Mouse (Mus musculus) ES-E14 (cell line): ENCODE results near the gene Rab4b. TPM values are rescaled to one million over a fixed set of nuclear protein-coding genes. Genes with fewer than 3 reads are reported as not detected.

Source experiments
- DNase-seq: peaks from one replicate; pipeline ENCODE4 v3.0.0-alpha.2; 2013; ENCODE audit warnings: low read depth, low spot score
- H3K27ac ChIP-seq: 2 replicates; pipeline ENCODE4 v1.5.1; 2012; ENCODE audit warnings: low read depth, mild to moderate bottlenecking, low read length, moderate library complexity, mixed read lengths; ENCODE audit not compliant: poor library complexity, insufficient read depth, severe bottlenecking
- H3K36me3 ChIP-seq: 2 replicates; pipeline ENCODE4 v1.6.1; 2012; ENCODE audit warnings: mild to moderate bottlenecking, low read length, moderate library complexity, mixed read lengths; ENCODE audit not compliant: control insufficient read depth, poor library complexity, insufficient read depth, severe bottlenecking
- H3K4me1 ChIP-seq, 2 experiments: fragments of 150-350 bp in 1 of 2; sonication (generic) in 1 of 2; 2 replicates each; pipeline ENCODE4 v1.6.1; 2012; ENCODE audit warnings: low read length in 2 of 2, mild to moderate bottlenecking in 1 of 2, mixed read lengths in 1 of 2; ENCODE audit not compliant: control insufficient read depth in 2 of 2, insufficient read depth in 2 of 2, poor library complexity in 1 of 2
- H3K4me3 ChIP-seq, 2 experiments: fragments of 150-350 bp in 1 of 2; sonication (generic) in 1 of 2; 2 replicates each; pipeline ENCODE4 v1.5.1; 2012; ENCODE audit warnings: low read length in 2 of 2, low read depth in 1 of 2, mild to moderate bottlenecking in 1 of 2, mixed read lengths in 1 of 2; ENCODE audit not compliant: insufficient read depth in 1 of 2, poor library complexity in 1 of 2, severe bottlenecking in 1 of 2
- H3K9ac ChIP-seq: 2 replicates; pipeline ENCODE4 v1.6.1; 2012; ENCODE audit warnings: low read depth, mild to moderate bottlenecking, low read length, mixed read lengths; ENCODE audit not compliant: poor library complexity, insufficient read depth, severe bottlenecking
- H3K9me3 ChIP-seq: fragments of 150-350 bp; sonication (generic); 2 replicates; pipeline ENCODE4 v1.6.1; 2012; ENCODE audit warnings: low read depth, mild to moderate bottlenecking, low read length; ENCODE audit not compliant: control insufficient read depth, insufficient read depth
- CHD2 ChIP-seq: IDR thresholded peaks from 2 replicates; pipeline ENCODE4 v1.6.1; 2014; ENCODE audit warnings: mild to moderate bottlenecking, low read depth, low read length, inconsistent platforms
- HCFC1 ChIP-seq: IDR thresholded peaks from 2 replicates; pipeline ENCODE4 v1.6.1; 2012; ENCODE audit warnings: low read length, inconsistent platforms, borderline replicate concordance; ENCODE audit not compliant: insufficient read depth
- MAFK ChIP-seq: IDR thresholded peaks from 2 replicates; pipeline ENCODE4 v1.6.1; 2014; ENCODE audit warnings: mild to moderate bottlenecking, low read depth, low read length, inconsistent platforms; ENCODE audit not compliant: insufficient read depth
- ZC3H11A ChIP-seq: IDR thresholded peaks from 2 replicates; pipeline ENCODE4 v1.6.1; 2012; ENCODE audit warnings: low read depth, mild to moderate bottlenecking, inconsistent platforms, low read length, borderline replicate concordance
- ZNF384 ChIP-seq: IDR thresholded peaks from 2 replicates; pipeline ENCODE4 v1.6.1; 2012; ENCODE audit warnings: low read depth, low read length, inconsistent platforms
- in situ Hi-C, 2 experiments: fragments of 600-800 bp; cut with MboI; formaldehyde crosslinking; loops; one replicate each; pipeline ENCODE4 v1.15.1; 2025; ENCODE audit warnings: low sequenced_read_pairs in 2 of 2, inconsistent platforms in 1 of 2; ENCODE audit not compliant: unreplicated experiment in 2 of 2
- total RNA-seq: library from RNA; depleted of rRNA; stranded (reverse); fragments of 300-350 nt; gene quantifications from 2 replicates; pipeline ENCODE4 v1.2.3, GENCODE M21; 2012; rRNA removed

Gene Rab4b
- total RNA-seq, 1 experiment = 28.3 TPM

DNA sequence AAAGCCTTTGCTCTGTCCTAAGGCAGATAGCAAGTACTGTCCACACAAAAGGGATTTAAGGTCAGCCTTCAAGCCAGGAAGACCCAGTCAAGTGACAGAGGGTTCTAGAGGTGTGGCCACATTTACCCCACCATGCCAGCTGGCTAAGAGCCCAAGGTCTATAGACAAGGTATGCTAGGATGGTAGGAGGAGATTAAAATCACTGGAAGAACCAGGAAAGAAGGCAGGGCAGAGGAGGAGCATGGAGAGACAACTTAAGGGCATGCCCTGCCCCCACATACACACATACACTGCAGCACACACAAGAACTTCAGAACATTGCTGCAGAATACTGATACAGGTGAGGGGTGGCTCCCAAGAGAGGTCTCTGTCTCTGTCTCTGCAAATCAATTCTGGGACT is 59.0 kb downstream of the Rab4b start, which contains the start of gene Cyp2f2:
Gene Cyp2f2 (plus strand): TSS at position 234 of the 400 bp plus-strand sequence.
- no peaks in the 10 kb centered on the region for H3K36me3 ChIP-seq
- no peak for TF ChIP-seq ZC3H11A
- no peak for TF ChIP-seq ZNF384
- TF ChIP-seq MAFK = no peak
- no peak for TF ChIP-seq CHD2
- no peak for TF ChIP-seq HCFC1
- H3K9me3 ChIP-seq = no peaks in the 10 kb centered on the region
- no peak within 1 kb of the TSS for H3K4me3 ChIP-seq
- no peak within 1 kb of the TSS for H3K9ac ChIP-seq
- DNase-seq = no peak
- no peaks in the 10 kb centered on the region; a peak in 1 of 4 replicates for H3K4me1 ChIP-seq
- no peak within 1 kb of the TSS for H3K27ac ChIP-seq
- in situ Hi-C loops = loop anchor here in 1 of 2 experiments (10.0 kb wide), 1 partner anchor 345 kb away; no protein-coding TSS in a partner anchor

Other genes starting within 250 kb of the Rab4b start
- gene Cyp2a22, start 239.5 kb downstream of the Rab4b start, total RNA-seq = not detected in 2 replicates
- gene Cyp2a12, start 149.8 kb downstream of the Rab4b start, total RNA-seq = not detected in 2 replicates
- gene Cyp2f2, start 59.0 kb downstream of the Rab4b start, total RNA-seq = not detected in 2 replicates
- gene Cyp2t4, start 25.2 kb downstream of the Rab4b start, total RNA-seq = 0.32 and 0.58 TPM in 2 replicates
- gene Egln2, start 12.1 kb downstream of the Rab4b start, total RNA-seq = 53.4 and 56.3 TPM in 2 replicates
- gene Gm21983, start 2.2 kb upstream of the Rab4b start, total RNA-seq = 1.3 TPM in 1 of 2 replicates, not detected in the other
- 12.5 and 36.3 TPM in 2 replicates for gene Mia, start 2.3 kb upstream of the Rab4b start, total RNA-seq
- 10.4 and 12.0 TPM in 2 replicates for gene BC024978, start 16.9 kb upstream of the Rab4b start, total RNA-seq
- gene Snrpa, start 17.4 kb upstream of the Rab4b start, total RNA-seq = 113 and 129 TPM in 2 replicates
- gene Itpkc, start 49.8 kb upstream of the Rab4b start, total RNA-seq = 10.5 and 12.6 TPM in 2 replicates
- 12.8 and 18.3 TPM in 2 replicates for gene Coq8b, start 54.1 kb upstream of the Rab4b start, total RNA-seq
- 11.9 and 14.1 TPM in 2 replicates for gene Numbl, start 79.5 kb upstream of the Rab4b start, total RNA-seq
- 65.8 and 114 TPM in 2 replicates for gene Ltbp4, start 158.8 kb upstream of the Rab4b start, total RNA-seq
- gene Shkbp1, start 177.1 kb upstream of the Rab4b start, total RNA-seq = 28.8 and 45.5 TPM in 2 replicates
- gene Gm20479, start 178.5 kb upstream of the Rab4b start, total RNA-seq = 1.4 and 1.5 TPM in 2 replicates